Mouse (Mus musculus) olfactory bulb, adult 2 months (tissue): ENCODE results near the gene Gzme. TPM values are rescaled to one million over a fixed set of nuclear protein-coding genes. Genes with fewer than 3 reads are reported as not detected.
"Not testable (repeated sequence)": the region's sequence is repeated elsewhere in the genome, so short reads cannot be mapped to it uniquely, and the experiment has no call there.

Experiments
- H3K27ac ChIP-seq: fragments of 200-500 bp; 2 replicates; pipeline ENCODE4 v1.5.1; 2012; ENCODE audit warnings: low read depth, low read length; ENCODE audit not compliant: insufficient read depth
- H3K4me1 ChIP-seq: fragments of 200-500 bp; 2 replicates; pipeline ENCODE4 v1.6.1; 2012; ENCODE audit warnings: low read length; ENCODE audit not compliant: control insufficient read depth, insufficient read depth
- H3K4me3 ChIP-seq: fragments of 200-500 bp; 2 replicates; pipeline ENCODE4 v1.5.1; 2012; ENCODE audit warnings: mild to moderate bottlenecking, low read depth, low read length, moderate library complexity; ENCODE audit not compliant: insufficient read depth
- CTCF ChIP-seq: fragments of 200-500 bp; IDR thresholded peaks from 2 replicates; pipeline ENCODE4 v1.5.1; 2012; ENCODE audit warnings: low read depth, mild to moderate bottlenecking, low read length, moderate library complexity; ENCODE audit not compliant: insufficient read depth
- POLR2A ChIP-seq: fragments of 200-500 bp; IDR thresholded peaks from 2 replicates; pipeline ENCODE4 v1.6.1; 2012; ENCODE audit warnings: mild to moderate bottlenecking, low read depth, low read length, moderate library complexity; ENCODE audit not compliant: insufficient read depth
- WGBS: fragments of 180-500 bp; shearing (Covaris S2); methylation state at CpG from one replicate; pipeline ENCODE4 v1.1.7; 2018; 5-methylcytosine and 5-hydroxymethylcytosine counted together
- polyA plus RNA-seq: library from polyadenylated mRNA; stranded (reverse); fragments of >200 nt; gene quantifications from 2 replicates; pipeline ENCODE4 v1.2.4, GENCODE M21; 2012; ENCODE audit warnings: low replicate concordance; ENCODE audit not compliant: missing spikeins, insufficient read depth, insufficient read length

Gene Gzme
- not detected in 2 replicates for polyA plus RNA-seq

GRCm38 (mm10) chr14:56120525-56120924 is at the start of gene Gzme:
Gene Gzme (minus strand): TSS chr14:56120625.
- TF ChIP-seq POLR2A (no peak), CTCF (no peak)
- no peak within 1 kb of the TSS for H3K27ac ChIP-seq
- H3K4me3 ChIP-seq: no peak within 1 kb of the TSS
- no peaks in the 10 kb centered on the region for H3K4me1 ChIP-seq

GRCm38 (mm10) chr14:56168009-56168408 is 47.6 kb upstream of the Gzme start:
- TF ChIP-seq POLR2A (no peak), CTCF (no peak)
- 83% methylated on average over 6 of the region's 6 CpGs for WGBS
- H3K4me1 ChIP-seq: no peaks in the 10 kb centered on the region
- H3K4me3 ChIP-seq: no peak overlapping the region
- H3K27ac ChIP-seq: no peak overlapping the region

- H3K4me1 ChIP-seq: no peaks in the 10 kb centered on the region
- 64% methylated on average over 2 of the region's 2 CpGs for WGBS
- no peak overlapping the region for H3K27ac ChIP-seq
- H3K4me3 ChIP-seq: no peak overlapping the region
- TF ChIP-seq POLR2A (no peak), CTCF (no peak)
Observed at GRCm38 (mm10) chr14:56162109-56162508, 41.7 kb upstream of the Gzme start.

GRCm38 (mm10) chr14:56159479-56159878 is 39.1 kb upstream of the Gzme start, which contains the start of gene Gzmg:
Gene Gzmg (minus strand): TSS chr14:56159579.
- H3K4me1 ChIP-seq, H3K27ac ChIP-seq, H3K4me3 ChIP-seq: not testable (repeated sequence)
- 90% methylated on average over 2 of the region's 2 CpGs for WGBS

- Histone ChIP-seq H3K4me1 (no peaks in the 10 kb centered on the region), H3K4me3 (no peak overlapping the region), H3K27ac (no peak overlapping the region)
- TF ChIP-seq CTCF (no peak), POLR2A (no peak)
- WGBS: 73% methylated on average over 2 of the region's 2 CpGs
Observed at GRCm38 (mm10) chr14:56155340-56155739, 34.9 kb upstream of the Gzme start.

- WGBS: 80% methylated on average over 1 of the region's 1 CpGs
- not testable (repeated sequence) for H3K4me3 ChIP-seq, H3K4me1 ChIP-seq, H3K27ac ChIP-seq
Observed at GRCm38 (mm10) chr14:56133675-56134074, 13.2 kb upstream of the Gzme start.

- not testable (repeated sequence) for H3K27ac ChIP-seq, H3K4me1 ChIP-seq, H3K4me3 ChIP-seq
- 95% methylated on average over 2 of the region's 2 CpGs for WGBS
Observed at GRCm38 (mm10) chr14:56132508-56132907, 12.1 kb upstream of the Gzme start, which contains the start of gene Gzmd. Gene Gzmd (minus strand): TSS chr14:56132608.

- no peak overlapping the region for H3K4me3 ChIP-seq
- TF ChIP-seq POLR2A (no peak), CTCF (no peak)
- WGBS: 51% methylated on average over 3 of the region's 3 CpGs
- no peaks in the 10 kb centered on the region for H3K4me1 ChIP-seq
- no peak overlapping the region for H3K27ac ChIP-seq
Observed at GRCm38 (mm10) chr14:56128341-56128740, 7.9 kb upstream of the Gzme start.

GRCm38 (mm10) chr14:56123516-56123915 is 3.1 kb upstream of the Gzme start:
- Histone ChIP-seq H3K4me1 (no peaks in the 10 kb centered on the region), H3K4me3 (no peak overlapping the region), H3K27ac (no peak overlapping the region)
- TF ChIP-seq CTCF (no peak), POLR2A (no peak)
- 88% methylated on average over 3 of the region's 3 CpGs for WGBS

GRCm38 (mm10) chr14:56115531-56116310 is 4.7 kb downstream of the Gzme start:
- H3K27ac ChIP-seq, H3K4me1 ChIP-seq, H3K4me3 ChIP-seq: not testable (repeated sequence)
- 93% methylated on average over 33 of the region's 33 CpGs for WGBS
